Mouse (Mus musculus): ENCODE measurements around the gene Eda. TPM values are rescaled to one million over a fixed set of nuclear protein-coding genes. Genes with fewer than 3 reads are reported as not detected.

Gene Eda
- total and polyA plus RNA-seq, 3 experiments, result 0.13 to 0.40 (median 0.30) TPM

GRCm38 (mm10) chrX:99993434-99993833, 18.0 kb downstream of the Eda start (continued):
- TF ChIP-seq UBTF (IDR thresholded peaks at IDR 0.05; ENCODE audit: low read depth, low read length) (no peak), JUN (IDR thresholded peaks at IDR 0.05; ENCODE audit: insufficient read depth, low read depth, low read length) (no peak), TCF12 (IDR thresholded peaks at IDR 0.05; ENCODE audit: low read depth, low read length) (no peak)

- Histone ChIP-seq H3K9me3 (replicated peaks; ENCODE audit: low read length) (no peaks in the 10 kb centered on the region), H3K27ac (ENCODE audit: insufficient read depth, low read depth) (no peak overlapping the region), H3K27me3 (replicated peaks) (no peaks in the 10 kb centered on the region), H3K79me2 (replicated peaks; ENCODE audit: control insufficient read depth, extremely low read depth, insufficient read depth, poor library complexity, severe bottlenecking) (no peaks in the 10 kb centered on the region), H3K4me3 (replicated peaks in 1 of 3; ENCODE audit: low read depth in 2 of 3, low read length in 2 of 3, poor library complexity in 1 of 3) (no peak overlapping the region), H3K9ac (ENCODE audit: insufficient read depth, low read depth) (no peak overlapping the region), H3K36me3 (replicated peaks in 1 of 2; ENCODE audit: control insufficient read depth in 1 of 2, insufficient read depth in 1 of 2, low read length in 1 of 2) (no peaks in the 10 kb centered on the region), H3K4me1 (ENCODE audit: control insufficient read depth in 1 of 2, insufficient read depth in 2 of 2) (no peaks in the 10 kb centered on the region), H3K4me2 (ENCODE audit: insufficient read depth, low read depth, poor library complexity, severe bottlenecking) (no peak overlapping the region)
- in situ Hi-C loops (cut with MboI; ENCODE audit: low pct_ligation_motif_present, low pct_unique_long_range_greater_than_20kb, low sequenced_read_pairs), result no loop called here
- no peak for DNase-seq (ENCODE audit: extremely low read depth)
- dilution Hi-C loops (cut with MboI; ENCODE audit: extremely low pct_ligation_motif_present, extremely low pct_unique_long_range_greater_than_20kb, low sequenced_read_pairs), result no loop called here
- TF ChIP-seq POLR2AphosphoS2 (IDR thresholded peaks at IDR 0.05; ENCODE audit: low read depth, low read length) (no peak), MAFK (IDR thresholded peaks at IDR 0.05; ENCODE audit: insufficient replicate concordance, low read length) (no peak), NRF1 (IDR thresholded peaks at IDR 0.05; ENCODE audit: low read depth, low read length) (no peak), BHLHE40 (IDR thresholded peaks at IDR 0.05; ENCODE audit: low read depth, low read length) (no peak), ETS1 (conservative IDR thresholded peaks at IDR 0.05; ENCODE audit: low read depth, low read length) (no peak), IRF4 (IDR thresholded peaks at IDR 0.05; ENCODE audit: low read depth, low read length) (no peak), CHD1 (IDR thresholded peaks at IDR 0.05; ENCODE audit: low read depth, low read length) (no peak), USF2 (conservative IDR thresholded peaks at IDR 0.05; ENCODE audit: low read depth, low read length) (no peak), E2F4 (IDR thresholded peaks at IDR 0.05; ENCODE audit: insufficient replicate concordance, low read depth, low read length) (no peak), HCFC1 (IDR thresholded peaks at IDR 0.05; ENCODE audit: low read depth, low read length) (no peak), CTCF (conservative IDR thresholded peaks at IDR 0.05 in 1 of 2, IDR thresholded peaks at IDR 0.05 in 1 of 2; ENCODE audit: low read depth in 2 of 2, low read length in 2 of 2) (no peak), MYC (IDR thresholded peaks at IDR 0.05; ENCODE audit: low read depth, low read length) (no peak), KAT2A (IDR thresholded peaks at IDR 0.05; ENCODE audit: insufficient replicate concordance, low read length) (no peak)
Observed at GRCm38 (mm10) chrX:99999342-99999741, 23.9 kb downstream of the Eda start.

- Histone ChIP-seq H3K4me2 (ENCODE audit: insufficient read depth, low read depth, poor library complexity, severe bottlenecking) (no peak overlapping the region), H3K9me3 (replicated peaks; ENCODE audit: low read length) (no peaks in the 10 kb centered on the region), H3K79me2 (replicated peaks; ENCODE audit: control insufficient read depth, extremely low read depth, insufficient read depth, poor library complexity, severe bottlenecking) (no peaks in the 10 kb centered on the region), H3K9ac (ENCODE audit: insufficient read depth, low read depth) (no peak overlapping the region), H3K27ac (ENCODE audit: insufficient read depth, low read depth) (no peak overlapping the region), H3K27me3 (replicated peaks) (no peaks in the 10 kb centered on the region), H3K4me3 (replicated peaks in 1 of 3; ENCODE audit: low read depth in 2 of 3, low read length in 2 of 3, poor library complexity in 1 of 3) (no peak overlapping the region), H3K36me3 (replicated peaks in 1 of 2; ENCODE audit: control insufficient read depth in 1 of 2, insufficient read depth in 1 of 2, low read length in 1 of 2) (no peaks in the 10 kb centered on the region), H3K4me1 (ENCODE audit: control insufficient read depth in 1 of 2, insufficient read depth in 2 of 2) (no peaks in the 10 kb centered on the region)
- in situ Hi-C loops (cut with MboI; ENCODE audit: low pct_ligation_motif_present, low pct_unique_long_range_greater_than_20kb, low sequenced_read_pairs), result no loop called here
- DNase-seq (ENCODE audit: extremely low read depth), result no peak
- dilution Hi-C loops (cut with MboI; ENCODE audit: extremely low pct_ligation_motif_present, extremely low pct_unique_long_range_greater_than_20kb, low sequenced_read_pairs), result no loop called here
- TF ChIP-seq POLR2A (IDR thresholded peaks at IDR 0.05; ENCODE audit: low read depth, low read length), result no peak
- TF ChIP-seq RCOR1 (conservative IDR thresholded peaks at IDR 0.05; ENCODE audit: low read depth, low read length), result no peak
- no peak for TF ChIP-seq ETS1 (conservative IDR thresholded peaks at IDR 0.05; ENCODE audit: low read depth, low read length)
- no peak for TF ChIP-seq POLR2AphosphoS2 (IDR thresholded peaks at IDR 0.05; ENCODE audit: low read depth, low read length)
- no peak for TF ChIP-seq MYC (IDR thresholded peaks at IDR 0.05; ENCODE audit: low read depth, low read length)
- TF ChIP-seq CHD2 (IDR thresholded peaks at IDR 0.05; ENCODE audit: low read length), result no peak
- no peak for TF ChIP-seq MEF2A (IDR thresholded peaks at IDR 0.05; ENCODE audit: borderline replicate concordance, low read depth, low read length)
Observed at GRCm38 (mm10) chrX:100118362-100118761, 143.0 kb downstream of the Eda start.

All from CH12.LX (cell line).